Mouse (Mus musculus): Measurements from ENCODE around the gene Rxfp2. TPM values are rescaled to one million over a fixed set of nuclear protein-coding genes. Genes with fewer than 3 reads are reported as not detected.

Gene Rxfp2
- polyA plus RNA-seq, 1 experiment: 0.08 TPM

GRCm38 (mm10) chr5:150098754-150099153 lies 80.3 kb downstream of the Rxfp2 start:
- no peak for DNase-seq
- Histone ChIP-seq H3K27ac (ENCODE audit: insufficient read depth, low read depth, low read length) (no peak overlapping the region), H3K4me3 (ENCODE audit: insufficient read depth, low read depth, low read length) (no peak overlapping the region), H3K36me3 (ENCODE audit: control insufficient read depth, insufficient read depth, low read length) (no peaks in the 10 kb centered on the region), H3K4me1 (ENCODE audit: control insufficient read depth, insufficient read depth, low read length) (no peaks in the 10 kb centered on the region; the same call in 1 of the 2 replicates), H3K27me3 (replicated peaks; ENCODE audit: control insufficient read depth, insufficient read depth, low read length) (no peaks in the 10 kb centered on the region)
- 95% methylated on average over 12 of the region's 12 CpGs for WGBS
- TF ChIP-seq POLR2A (IDR thresholded peaks at IDR 0.05; ENCODE audit: low read depth, low read length) (no peak), CTCF (conservative IDR thresholded peaks at IDR 0.05; ENCODE audit: insufficient read depth, insufficient read length, low read depth, low read length) (no peak)

- H3K36me3 ChIP-seq (ENCODE audit: control insufficient read depth, insufficient read depth, low read length): no peaks in the 10 kb centered on the region
- H3K27ac ChIP-seq (ENCODE audit: insufficient read depth, low read depth, low read length): no peak overlapping the region
- no peak overlapping the region for H3K4me3 ChIP-seq (ENCODE audit: insufficient read depth, low read depth, low read length)
- 0 out of 2 replicates have a peak, but pooled peaks cover 1% of the 10 kb centered on the region for H3K27me3 ChIP-seq (replicated peaks; ENCODE audit: control insufficient read depth, insufficient read depth, low read length)
- H3K4me1 ChIP-seq (ENCODE audit: control insufficient read depth, insufficient read depth, low read length): no peaks in the 10 kb centered on the region; the same call in 1 of the 2 replicates
- no peak for DNase-seq
- 82% methylated on average over 11 of the region's 11 CpGs for WGBS
- no peak for TF ChIP-seq CTCF (conservative IDR thresholded peaks at IDR 0.05; ENCODE audit: insufficient read depth, insufficient read length, low read depth, low read length)
- no peak for TF ChIP-seq POLR2A (IDR thresholded peaks at IDR 0.05; ENCODE audit: low read depth, low read length)
Measured at GRCm38 (mm10) chr5:150101789-150102188, 83.3 kb downstream of the Rxfp2 start.

- no peaks in the 10 kb centered on the region for H3K4me1 ChIP-seq (ENCODE audit: control insufficient read depth, insufficient read depth, low read length)
Measured at GRCm38 (mm10) chr5:150106358-150106757, 87.9 kb downstream of the Rxfp2 start.

GRCm38 (mm10) chr5:150111236-150111635 lies 92.8 kb downstream of the Rxfp2 start:
- Histone ChIP-seq H3K27ac (ENCODE audit: insufficient read depth, low read depth, low read length) (no peak overlapping the region), H3K4me3 (ENCODE audit: insufficient read depth, low read depth, low read length) (no peak overlapping the region)

More at GRCm38 (mm10) chr5:150106358-150106757, 87.9 kb downstream of the Rxfp2 start:
- H3K4me3 ChIP-seq (ENCODE audit: insufficient read depth, low read depth, low read length): no peak overlapping the region
- H3K27ac ChIP-seq (ENCODE audit: insufficient read depth, low read depth, low read length): no peak overlapping the region
- no peak for DNase-seq
- no peaks in the 10 kb centered on the region for H3K36me3 ChIP-seq (ENCODE audit: control insufficient read depth, insufficient read depth, low read length)
- TF ChIP-seq CTCF (conservative IDR thresholded peaks at IDR 0.05; ENCODE audit: insufficient read depth, insufficient read length, low read depth, low read length) (no peak), POLR2A (IDR thresholded peaks at IDR 0.05; ENCODE audit: low read depth, low read length) (no peak)
- WGBS: 92% methylated on average over 7 of the region's 7 CpGs
- H3K27me3 ChIP-seq (replicated peaks; ENCODE audit: control insufficient read depth, insufficient read depth, low read length): 0 out of 2 replicates have a peak, but pooled peaks cover 1% of the 10 kb centered on the region

GRCm38 (mm10) chr5:150114007-150114406 lies 95.5 kb downstream of the Rxfp2 start:
- Histone ChIP-seq H3K27ac (ENCODE audit: insufficient read depth, low read depth, low read length) (no peak overlapping the region), H3K4me3 (ENCODE audit: insufficient read depth, low read depth, low read length) (no peak overlapping the region), H3K36me3 (ENCODE audit: control insufficient read depth, insufficient read depth, low read length) (no peaks in the 10 kb centered on the region), H3K4me1 (ENCODE audit: control insufficient read depth, insufficient read depth, low read length) (peaks cover 1% of the 10 kb centered on the region; the same call in 1 of the 2 replicates), H3K27me3 (replicated peaks; ENCODE audit: control insufficient read depth, insufficient read depth, low read length) (no peaks in the 10 kb centered on the region; the same call in 1 of the 2 replicates)
- TF ChIP-seq POLR2A (IDR thresholded peaks at IDR 0.05; ENCODE audit: low read depth, low read length) (no peak), CTCF (conservative IDR thresholded peaks at IDR 0.05; ENCODE audit: insufficient read depth, insufficient read length, low read depth, low read length) (no peak; the same call in 1 of the 2 replicates)
- no peak for DNase-seq
- WGBS: 82% methylated on average over 7 of the region's 7 CpGs

More at GRCm38 (mm10) chr5:150111236-150111635, 92.8 kb downstream of the Rxfp2 start:
- 54% methylated on average over 8 of the region's 8 CpGs for WGBS
- H3K4me1 ChIP-seq (ENCODE audit: control insufficient read depth, insufficient read depth, low read length): no peaks in the 10 kb centered on the region
- TF ChIP-seq CTCF (conservative IDR thresholded peaks at IDR 0.05; ENCODE audit: insufficient read depth, insufficient read length, low read depth, low read length) (no peak), POLR2A (IDR thresholded peaks at IDR 0.05; ENCODE audit: low read depth, low read length) (no peak)
- H3K27me3 ChIP-seq (replicated peaks; ENCODE audit: control insufficient read depth, insufficient read depth, low read length): no peaks in the 10 kb centered on the region
- no peak for DNase-seq
- H3K36me3 ChIP-seq (ENCODE audit: control insufficient read depth, insufficient read depth, low read length): no peaks in the 10 kb centered on the region

GRCm38 (mm10) chr5:150114778-150115177 lies 96.3 kb downstream of the Rxfp2 start:
- H3K27ac ChIP-seq (ENCODE audit: insufficient read depth, low read depth, low read length): no peak overlapping the region
- TF ChIP-seq CTCF (conservative IDR thresholded peaks at IDR 0.05; ENCODE audit: insufficient read depth, insufficient read length, low read depth, low read length): no peak
- TF ChIP-seq POLR2A (IDR thresholded peaks at IDR 0.05; ENCODE audit: low read depth, low read length): no peak
- H3K27me3 ChIP-seq (replicated peaks; ENCODE audit: control insufficient read depth, insufficient read depth, low read length): no peaks in the 10 kb centered on the region; the same call in 1 of the 2 replicates
- peaks cover 5% of the 10 kb centered on the region; the same call in 1 of the 2 replicates for H3K4me1 ChIP-seq (ENCODE audit: control insufficient read depth, insufficient read depth, low read length)
- 85% methylated on average over 4 of the region's 4 CpGs for WGBS
- no peak overlapping the region for H3K4me3 ChIP-seq (ENCODE audit: insufficient read depth, low read depth, low read length)
- no peaks in the 10 kb centered on the region for H3K36me3 ChIP-seq (ENCODE audit: control insufficient read depth, insufficient read depth, low read length)
- no peak for DNase-seq

- Histone ChIP-seq H3K27me3 (replicated peaks; ENCODE audit: control insufficient read depth, insufficient read depth, low read length) (no peaks in the 10 kb centered on the region; the same call in 1 of the 2 replicates), H3K4me1 (ENCODE audit: control insufficient read depth, insufficient read depth, low read length) (peaks cover 5% of the 10 kb centered on the region; the same call in 1 of the 2 replicates), H3K36me3 (ENCODE audit: control insufficient read depth, insufficient read depth, low read length) (no peaks in the 10 kb centered on the region), H3K4me3 (ENCODE audit: insufficient read depth, low read depth, low read length) (no peak overlapping the region), H3K27ac (ENCODE audit: insufficient read depth, low read depth, low read length) (no peak overlapping the region)
- WGBS: 60% methylated on average over 16 of the region's 16 CpGs
- no peak for TF ChIP-seq CTCF (conservative IDR thresholded peaks at IDR 0.05; ENCODE audit: insufficient read depth, insufficient read length, low read depth, low read length)
- TF ChIP-seq POLR2A (IDR thresholded peaks at IDR 0.05; ENCODE audit: low read depth, low read length): no peak
- no peak for DNase-seq
Measured at GRCm38 (mm10) chr5:150115271-150116092, 97.0 kb downstream of the Rxfp2 start.

Data from kidney, adult 2 months (tissue).